Mouse (Mus musculus): ENCODE data around the gene Amz1. TPM values are rescaled to one million over a fixed set of nuclear protein-coding genes. Genes with fewer than 3 reads are reported as not detected.

Gene Amz1
- total RNA-seq, 1 experiment, result 5.6 TPM

DNA sequence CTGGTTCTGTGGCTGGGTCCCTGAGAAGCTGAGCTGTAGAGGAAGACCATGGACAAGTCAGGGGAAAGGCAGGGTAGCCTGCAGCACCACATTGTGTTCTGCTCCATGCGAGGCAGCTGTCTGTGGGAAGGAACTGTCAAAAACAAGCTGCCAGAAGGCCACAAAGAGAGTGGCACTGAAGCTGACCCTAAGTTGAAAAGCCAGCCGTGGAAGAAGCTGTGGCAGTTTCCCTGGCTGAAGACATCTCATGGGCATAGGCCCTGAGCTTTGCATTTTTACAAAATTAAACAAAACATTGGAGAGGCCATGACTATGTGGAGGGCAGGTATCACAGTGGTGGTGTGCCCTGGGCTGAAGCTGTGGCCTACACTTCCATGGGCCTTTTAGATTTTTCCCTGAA, 75.3 kb downstream of the Amz1 start:
- no peaks in the 10 kb centered on the region for H3K9me3 ChIP-seq (ENCODE audit: control insufficient read depth, insufficient read depth, low read depth, low read length)
- H3K27ac ChIP-seq (ENCODE audit: insufficient read depth, low read depth, low read length, poor library complexity, severe bottlenecking), result no peak overlapping the region
- no peak overlapping the region for H3K4me3 ChIP-seq (ENCODE audit: insufficient read depth in 1 of 2, low read depth in 1 of 2, low read length in 2 of 2, poor library complexity in 1 of 2, severe bottlenecking in 1 of 2)
- in situ Hi-C loops (cut with MboI; ENCODE audit: low sequenced_read_pairs in 2 of 2, unreplicated experiment in 2 of 2), result no loop called here
- DNase-seq (ENCODE audit: low read depth, low spot score), result no peak
- H3K4me1 ChIP-seq (ENCODE audit: control insufficient read depth in 2 of 2, insufficient read depth in 2 of 2, low read length in 2 of 2, poor library complexity in 1 of 2), result no peaks in the 10 kb centered on the region
- H3K9ac ChIP-seq (ENCODE audit: insufficient read depth, low read depth, low read length, poor library complexity, severe bottlenecking), result no peak overlapping the region
- no peaks in the 10 kb centered on the region; the same call in 1 of the 2 replicates for H3K36me3 ChIP-seq (ENCODE audit: control insufficient read depth, insufficient read depth, low read length, poor library complexity, severe bottlenecking)
- TF ChIP-seq CHD2 (IDR thresholded peaks at IDR 0.05; ENCODE audit: low read depth, low read length) (no peak), ZC3H11A (IDR thresholded peaks at IDR 0.05; ENCODE audit: borderline replicate concordance, low read depth, low read length) (no peak), HCFC1 (IDR thresholded peaks at IDR 0.05; ENCODE audit: borderline replicate concordance, insufficient read depth, low read length) (no peak), MAFK (IDR thresholded peaks at IDR 0.05; ENCODE audit: insufficient read depth, low read depth, low read length) (no peak), ZNF384 (IDR thresholded peaks at IDR 0.05; ENCODE audit: low read depth, low read length) (no peak)

DNA sequence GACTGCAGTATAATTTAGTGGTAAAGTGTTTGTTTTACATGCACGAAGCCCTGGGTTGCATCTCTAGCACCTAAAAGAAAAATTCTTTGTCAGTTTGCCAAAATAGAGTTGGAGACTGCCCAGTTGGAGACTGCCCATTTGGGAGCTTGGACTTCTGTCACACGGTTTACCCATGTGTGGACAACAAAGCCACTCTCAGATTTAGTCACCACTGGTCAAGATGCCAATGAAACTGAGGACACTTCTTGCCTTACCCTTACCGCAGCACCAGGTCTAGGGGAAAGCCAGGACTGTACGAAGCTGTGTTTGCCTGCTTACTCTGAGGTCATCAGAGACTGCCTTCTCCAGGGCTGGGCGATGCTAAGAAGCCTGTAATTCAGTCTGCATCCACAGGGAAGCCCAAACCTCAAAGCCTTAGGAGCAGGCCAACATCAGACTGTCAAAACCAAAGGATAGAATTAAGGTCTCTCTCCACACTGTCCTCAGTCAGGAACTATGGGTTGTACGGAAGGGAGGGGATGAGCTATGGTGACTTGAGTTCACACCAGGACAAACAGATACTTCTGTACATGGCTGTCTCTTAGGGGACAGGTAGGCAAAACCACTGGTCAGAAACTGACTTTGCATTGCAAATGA, 76.5 kb downstream of the Amz1 start:
- DNase-seq (ENCODE audit: low read depth, low spot score), result no peak
- H3K4me3 ChIP-seq (ENCODE audit: insufficient read depth in 1 of 2, low read depth in 1 of 2, low read length in 2 of 2, poor library complexity in 1 of 2, severe bottlenecking in 1 of 2), result no peak overlapping the region
- no peaks in the 10 kb centered on the region for H3K9me3 ChIP-seq (ENCODE audit: control insufficient read depth, insufficient read depth, low read depth, low read length)
- in situ Hi-C loops (cut with MboI; ENCODE audit: low sequenced_read_pairs in 2 of 2, unreplicated experiment in 2 of 2), result no loop called here
- no peak for TF ChIP-seq MAFK (IDR thresholded peaks at IDR 0.05; ENCODE audit: insufficient read depth, low read depth, low read length)
- TF ChIP-seq ZNF384 (IDR thresholded peaks at IDR 0.05; ENCODE audit: low read depth, low read length), result no peak
- TF ChIP-seq CHD2 (IDR thresholded peaks at IDR 0.05; ENCODE audit: low read depth, low read length), result no peak
- no peak for TF ChIP-seq HCFC1 (IDR thresholded peaks at IDR 0.05; ENCODE audit: borderline replicate concordance, insufficient read depth, low read length)
- no peak for TF ChIP-seq ZC3H11A (IDR thresholded peaks at IDR 0.05; ENCODE audit: borderline replicate concordance, low read depth, low read length)
- H3K9ac ChIP-seq (ENCODE audit: insufficient read depth, low read depth, low read length, poor library complexity, severe bottlenecking), result no peak overlapping the region
- H3K36me3 ChIP-seq (ENCODE audit: control insufficient read depth, insufficient read depth, low read length, poor library complexity, severe bottlenecking), result no peaks in the 10 kb centered on the region; the same call in 1 of the 2 replicates
- no peaks in the 10 kb centered on the region for H3K4me1 ChIP-seq (ENCODE audit: control insufficient read depth in 2 of 2, insufficient read depth in 2 of 2, low read length in 2 of 2, poor library complexity in 1 of 2)
- H3K27ac ChIP-seq (ENCODE audit: insufficient read depth, low read depth, low read length, poor library complexity, severe bottlenecking), result no peak overlapping the region

DNA sequence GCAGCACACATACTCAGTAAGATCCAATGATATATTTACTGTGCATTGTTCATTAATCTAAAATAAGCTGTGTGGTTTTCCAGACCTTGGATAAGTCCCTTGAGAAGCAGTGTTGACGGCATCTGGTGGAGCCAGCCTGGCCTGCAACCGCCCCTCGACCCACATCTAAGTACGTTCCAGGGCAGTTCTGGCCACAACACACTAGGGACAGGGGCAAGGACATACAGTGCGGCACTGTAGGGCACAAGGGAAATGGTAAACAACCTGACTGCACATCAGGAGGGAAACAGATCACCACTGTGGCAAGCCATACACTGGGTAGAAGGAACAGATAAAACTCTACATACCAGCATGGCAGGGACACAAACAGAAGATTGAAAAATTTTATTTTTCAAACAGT, 77.9 kb downstream of the Amz1 start:
- no peak overlapping the region; the same call in 1 of the 2 replicates for H3K9ac ChIP-seq (ENCODE audit: insufficient read depth, low read depth, low read length, poor library complexity, severe bottlenecking)
- TF ChIP-seq ZNF384 (IDR thresholded peaks at IDR 0.05; ENCODE audit: low read depth, low read length) (no peak), CHD2 (IDR thresholded peaks at IDR 0.05; ENCODE audit: low read depth, low read length) (no peak), HCFC1 (IDR thresholded peaks at IDR 0.05; ENCODE audit: borderline replicate concordance, insufficient read depth, low read length) (no peak), MAFK (IDR thresholded peaks at IDR 0.05; ENCODE audit: insufficient read depth, low read depth, low read length) (no peak), ZC3H11A (IDR thresholded peaks at IDR 0.05; ENCODE audit: borderline replicate concordance, low read depth, low read length) (no peak)
- H3K36me3 ChIP-seq (ENCODE audit: control insufficient read depth, insufficient read depth, low read length, poor library complexity, severe bottlenecking), result no peaks in the 10 kb centered on the region; the same call in 1 of the 2 replicates
- DNase-seq (ENCODE audit: low read depth, low spot score), result no peak
- no peaks in the 10 kb centered on the region for H3K9me3 ChIP-seq (ENCODE audit: control insufficient read depth, insufficient read depth, low read depth, low read length)
- no peak overlapping the region for H3K27ac ChIP-seq (ENCODE audit: insufficient read depth, low read depth, low read length, poor library complexity, severe bottlenecking)
- in situ Hi-C loops (cut with MboI; ENCODE audit: low sequenced_read_pairs in 2 of 2, unreplicated experiment in 2 of 2), result no loop called here
- no peak overlapping the region for H3K4me3 ChIP-seq (ENCODE audit: insufficient read depth in 1 of 2, low read depth in 1 of 2, low read length in 2 of 2, poor library complexity in 1 of 2, severe bottlenecking in 1 of 2)
- H3K4me1 ChIP-seq (ENCODE audit: control insufficient read depth in 2 of 2, insufficient read depth in 2 of 2, low read length in 2 of 2, poor library complexity in 1 of 2), result no peaks in the 10 kb centered on the region

DNA sequence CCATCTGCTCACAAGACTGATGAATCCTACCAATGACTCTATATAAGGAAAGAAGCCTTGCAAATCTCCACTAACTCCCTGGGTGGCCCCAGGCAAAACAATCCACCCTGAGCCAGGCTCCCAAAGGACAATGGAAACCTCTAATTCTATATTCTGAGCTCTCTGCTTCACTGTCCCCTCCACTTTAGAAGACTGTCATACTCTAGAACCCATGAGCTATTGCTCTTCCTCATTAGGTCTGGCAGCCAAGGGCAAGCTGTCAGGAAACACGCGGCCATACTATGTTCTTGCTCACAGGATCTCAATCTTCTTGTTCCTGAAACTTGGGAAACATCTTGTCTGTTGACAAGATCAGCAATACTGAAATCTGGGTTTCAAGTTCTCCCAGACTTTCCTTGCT, 82.3 kb downstream of the Amz1 start:
- in situ Hi-C loops (cut with MboI; ENCODE audit: low sequenced_read_pairs in 2 of 2, unreplicated experiment in 2 of 2), result no loop called here
- TF ChIP-seq ZNF384 (IDR thresholded peaks at IDR 0.05; ENCODE audit: low read depth, low read length) (no peak), ZC3H11A (IDR thresholded peaks at IDR 0.05; ENCODE audit: borderline replicate concordance, low read depth, low read length) (no peak), HCFC1 (IDR thresholded peaks at IDR 0.05; ENCODE audit: borderline replicate concordance, insufficient read depth, low read length) (no peak), CHD2 (IDR thresholded peaks at IDR 0.05; ENCODE audit: low read depth, low read length) (no peak), MAFK (IDR thresholded peaks at IDR 0.05; ENCODE audit: insufficient read depth, low read depth, low read length) (no peak)
- no peak for DNase-seq (ENCODE audit: low read depth, low spot score)
- Histone ChIP-seq H3K4me3 (ENCODE audit: insufficient read depth in 1 of 2, low read depth in 1 of 2, low read length in 2 of 2, poor library complexity in 1 of 2, severe bottlenecking in 1 of 2) (no peak overlapping the region), H3K27ac (ENCODE audit: insufficient read depth, low read depth, low read length, poor library complexity, severe bottlenecking) (no peak overlapping the region), H3K9ac (ENCODE audit: insufficient read depth, low read depth, low read length, poor library complexity, severe bottlenecking) (no peak overlapping the region), H3K36me3 (ENCODE audit: control insufficient read depth, insufficient read depth, low read length, poor library complexity, severe bottlenecking) (no peaks in the 10 kb centered on the region), H3K9me3 (ENCODE audit: control insufficient read depth, insufficient read depth, low read depth, low read length) (no peaks in the 10 kb centered on the region), H3K4me1 (ENCODE audit: control insufficient read depth in 2 of 2, insufficient read depth in 2 of 2, low read length in 2 of 2, poor library complexity in 1 of 2) (peaks cover 0 to 2% of the 10 kb centered on the region in 2 experiments; a peak in 1 of 4 replicates)

All from ES-E14 (cell line).